Mouse (Mus musculus) MEL (cell line): ENCODE data around the gene 4930564D02Rik. TPM values are rescaled to one million over a fixed set of nuclear protein-coding genes. Genes with fewer than 3 reads are reported as not detected.
A peak's percentile ranks its signal among the peaks of the same experiment; 100 is the strongest.

Source experiments
- DNase-seq: peaks from one replicate; pipeline ENCODE4 v3.0.0; 2011; ENCODE audit warnings: low read depth, low spot score
- H3K27ac ChIP-seq: 2 replicates; pipeline ENCODE4 v1.5.1; 2012; ENCODE audit warnings: low read depth, mild to moderate bottlenecking, control low read depth, low read length, moderate library complexity; ENCODE audit not compliant: control insufficient read depth
- H3K27me3 ChIP-seq, 2 experiments: fragments of 150-350 bp in 1 of 2; sonication (generic) in 1 of 2; 2 replicates each; pipeline ENCODE4 v1.6.1; 2012; ENCODE audit warnings: low read length in 2 of 2, mild to moderate bottlenecking in 2 of 2, improper control_type of control experiment in 1 of 2, moderate library complexity in 1 of 2; ENCODE audit not compliant: insufficient read depth in 2 of 2, control insufficient read depth in 1 of 2
- H3K36me3 ChIP-seq, 2 experiments: 2 replicates each; pipeline ENCODE4 v1.6.1; 2012 to 2014; ENCODE audit warnings: low read length in 2 of 2, improper control_type of control experiment in 1 of 2, inconsistent platforms in 1 of 2, mild to moderate bottlenecking in 1 of 2; ENCODE audit not compliant: insufficient read depth in 2 of 2, control insufficient read depth in 1 of 2
- H3K4me1 ChIP-seq, 2 experiments: fragments of 150-350 bp in 1 of 2; sonication (generic) in 1 of 2; 2 replicates each; pipeline ENCODE4 v1.6.1; 2012; ENCODE audit warnings: low read length in 2 of 2, improper control_type of control experiment in 1 of 2, mild to moderate bottlenecking in 1 of 2; ENCODE audit not compliant: insufficient read depth in 2 of 2, control insufficient read depth in 1 of 2
- H3K4me3 ChIP-seq, 2 experiments: fragments of 150-350 bp in 1 of 2; sonication (generic) in 1 of 2; 2 replicates each; pipeline ENCODE4 v1.5.1; 2012; ENCODE audit warnings: low read depth in 2 of 2, low read length in 2 of 2, mild to moderate bottlenecking in 2 of 2, moderate library complexity in 2 of 2, control low read depth in 1 of 2, improper control_type of control experiment in 1 of 2; ENCODE audit not compliant: control insufficient read depth in 1 of 2, insufficient read depth in 1 of 2
- H3K79me2 ChIP-seq: 2 replicates; pipeline ENCODE4 v1.6.1; 2012; ENCODE audit warnings: mild to moderate bottlenecking, low read length, moderate library complexity; ENCODE audit not compliant: control insufficient read depth, poor library complexity, insufficient read depth
- H3K9ac ChIP-seq: 2 replicates; pipeline ENCODE4 v1.6.1; 2012; ENCODE audit warnings: low read depth, mild to moderate bottlenecking, control low read depth, low read length, moderate library complexity; ENCODE audit not compliant: control insufficient read depth, poor library complexity, severe bottlenecking
- H3K9me3 ChIP-seq: fragments of 150-350 bp; sonication (generic); replicated peaks from 2 replicates; pipeline ENCODE4 v1.6.1; 2012; ENCODE audit warnings: mild to moderate bottlenecking, low read length, improper control_type of control experiment, moderate library complexity; ENCODE audit not compliant: insufficient read depth
- CHD2 ChIP-seq: IDR thresholded peaks from 2 replicates; pipeline ENCODE4 v1.6.1; 2011; ENCODE audit warnings: low read length, improper control_type of control experiment
- CTCF ChIP-seq, 3 experiments: IDR thresholded peaks in 2 of 3; conservative IDR thresholded peaks in 1 of 3; 2 replicates each; pipeline ENCODE4 v1.5.1; 2011 to 2012; ENCODE audit warnings: low read length in 3 of 3, low read depth in 2 of 3, mild to moderate bottlenecking in 2 of 3, improper control_type of control experiment in 1 of 3, inconsistent platforms in 1 of 3, mixed read lengths in 1 of 3, moderate library complexity in 1 of 3; ENCODE audit not compliant: control insufficient read depth in 1 of 3, insufficient read depth in 1 of 3, poor library complexity in 1 of 3, severe bottlenecking in 1 of 3
- ELF1 ChIP-seq: IDR thresholded peaks from 2 replicates; pipeline ENCODE4 v1.6.1; 2014; ENCODE audit warnings: low read depth, mild to moderate bottlenecking, inconsistent platforms, low read length, improper control_type of control experiment, moderate library complexity
- ETS1 ChIP-seq: IDR thresholded peaks from 2 replicates; pipeline ENCODE4 v1.6.1; 2012; ENCODE audit warnings: low read depth, mild to moderate bottlenecking, inconsistent platforms, low read length, improper control_type of control experiment, moderate library complexity
- GATA1 ChIP-seq: IDR thresholded peaks from 2 replicates; pipeline ENCODE4 v1.6.1; 2011; ENCODE audit warnings: low read depth, low read length, improper control_type of control experiment
- HCFC1 ChIP-seq: IDR thresholded peaks from 2 replicates; pipeline ENCODE4 v1.6.1; 2012; ENCODE audit warnings: low read depth, mild to moderate bottlenecking, inconsistent platforms, low read length, improper control_type of control experiment, moderate library complexity
- KAT2A ChIP-seq: conservative IDR thresholded peaks from 2 replicates; pipeline ENCODE4 v1.6.1; 2012; ENCODE audit warnings: low read depth, low read length, improper control_type of control experiment, inconsistent platforms
- MYB ChIP-seq: IDR thresholded peaks from 2 replicates; pipeline ENCODE4 v1.6.1; 2011; ENCODE audit warnings: mild to moderate bottlenecking, low read depth, low read length, improper control_type of control experiment
- MYC ChIP-seq: IDR thresholded peaks from 2 replicates; pipeline ENCODE4 v1.6.1; 2011; ENCODE audit warnings: low read depth, mild to moderate bottlenecking, low read length, improper control_type of control experiment, moderate library complexity
- POLR2A ChIP-seq, 2 experiments: IDR thresholded peaks; 2 replicates each; pipeline ENCODE4 v1.6.1; 2011 to 2012; ENCODE audit warnings: low read length in 2 of 2, mild to moderate bottlenecking in 2 of 2, control low read depth in 1 of 2, improper control_type of control experiment in 1 of 2, low read depth in 1 of 2, moderate library complexity in 1 of 2; ENCODE audit not compliant: control insufficient read depth in 1 of 2, insufficient read depth in 1 of 2, poor library complexity in 1 of 2
- RAD21 ChIP-seq: IDR thresholded peaks from 2 replicates; pipeline ENCODE4 v1.6.1; 2011; ENCODE audit warnings: mild to moderate bottlenecking, low read depth, low read length, improper control_type of control experiment
- TAL1 ChIP-seq: IDR thresholded peaks from 2 replicates; pipeline ENCODE4 v1.6.1; 2012; ENCODE audit warnings: mild to moderate bottlenecking, inconsistent platforms, low read length, moderate library complexity, mixed read lengths
- USF1 ChIP-seq: IDR thresholded peaks from 2 replicates; pipeline ENCODE4 v1.6.1; 2014; ENCODE audit warnings: low read depth, mild to moderate bottlenecking, inconsistent platforms, low read length, improper control_type of control experiment, moderate library complexity
- USF2 ChIP-seq, 2 experiments: IDR thresholded peaks; 2 replicates each; pipeline ENCODE4 v1.6.1; 2011 to 2012; ENCODE audit warnings: improper control_type of control experiment in 2 of 2, low read length in 2 of 2, borderline replicate concordance in 1 of 2, inconsistent platforms in 1 of 2, low read depth in 1 of 2, mild to moderate bottlenecking in 1 of 2; ENCODE audit not compliant: insufficient read depth in 1 of 2
- ZC3H11A ChIP-seq: IDR thresholded peaks from 2 replicates; pipeline ENCODE4 v1.6.1; 2012; ENCODE audit warnings: low read depth, mild to moderate bottlenecking, inconsistent platforms, low read length, improper control_type of control experiment
- ZMIZ1 ChIP-seq: IDR thresholded peaks from 2 replicates; pipeline ENCODE4 v1.6.1; 2012; ENCODE audit warnings: low read depth, mild to moderate bottlenecking, inconsistent platforms, low read length, improper control_type of control experiment, moderate library complexity
- polyA plus RNA-seq, 2 experiments: library from polyadenylated mRNA; stranded (reverse) in 1 of 2; unstranded in 1 of 2; fragments of >175 nt in 1 of 2; fragments of >200 nt in 1 of 2; gene quantifications; 2 replicates each; pipeline versions ENCODE4 v1.2.1 to v1.2.4; 2012; ENCODE audit warnings: low replicate concordance in 2 of 2, low read depth in 1 of 2; ENCODE audit not compliant: insufficient read length in 2 of 2, insufficient read depth in 1 of 2, missing spikeins in 1 of 2
- total RNA-seq: library from RNA; depleted of rRNA; stranded (reverse); fragments of 300-350 nt; gene quantifications from 2 replicates; pipeline ENCODE4 v1.2.3, GENCODE M21; 2012

The 4930564D02Rik gene
- total and polyA plus RNA-seq, 3 experiments: not detected

GRCm38 (mm10) chr3:105049848-105050247 lies 16.8 kb upstream of the 4930564D02Rik start:
- H3K9ac ChIP-seq: no peak overlapping the region
- TF ChIP-seq CHD2: no peak
- TF ChIP-seq USF2 (IDR thresholded peaks at IDR 0.05; ENCODE audit: borderline replicate concordance in 1 of 2, insufficient read depth in 1 of 2, low read depth in 1 of 2, low read length in 2 of 2): no peak
- no peak for TF ChIP-seq KAT2A
- TF ChIP-seq HCFC1: no peak
- DNase-seq: no peak
- H3K27ac ChIP-seq: no peak overlapping the region
- no peaks in the 10 kb centered on the region for H3K9me3 ChIP-seq
- peaks cover 0 to 4% of the 10 kb centered on the region in 2 experiments; a peak in 2 of 4 replicates for H3K4me1 ChIP-seq
- no peaks in the 10 kb centered on the region for H3K79me2 ChIP-seq
- H3K36me3 ChIP-seq: no peaks in the 10 kb centered on the region
- H3K27me3 ChIP-seq: peaks cover 0 to 5% of the 10 kb centered on the region in 2 experiments; a peak in 3 of 4 replicates
- H3K4me3 ChIP-seq: no peak overlapping the region

- peaks cover 0 to 4% of the 10 kb centered on the region in 2 experiments; a peak in 2 of 4 replicates for H3K4me1 ChIP-seq
- H3K27me3 ChIP-seq: peaks cover 0 to 1% of the 10 kb centered on the region in 2 experiments; a peak in 2 of 4 replicates
- DNase-seq: no peak
- H3K79me2 ChIP-seq: no peaks in the 10 kb centered on the region
- no peak overlapping the region for H3K9ac ChIP-seq
- no peak overlapping the region for H3K27ac ChIP-seq
- H3K9me3 ChIP-seq: no peaks in the 10 kb centered on the region
- H3K4me3 ChIP-seq: no peak overlapping the region
- no peak for TF ChIP-seq ETS1
- TF ChIP-seq ELF1: no peak
- no peak for TF ChIP-seq CHD2
- TF ChIP-seq GATA1: no peak
- TF ChIP-seq POLR2A (IDR thresholded peaks at IDR 0.05; ENCODE audit: control insufficient read depth in 1 of 2, insufficient read depth in 1 of 2, low read depth in 1 of 2, low read length in 2 of 2, poor library complexity in 1 of 2): no peak
- TF ChIP-seq ZMIZ1: no peak
- no peak for TF ChIP-seq ZC3H11A
- no peak for TF ChIP-seq TAL1
- TF ChIP-seq RAD21: no peak
- no peak for TF ChIP-seq USF2 (IDR thresholded peaks at IDR 0.05; ENCODE audit: borderline replicate concordance in 1 of 2, insufficient read depth in 1 of 2, low read depth in 1 of 2, low read length in 2 of 2)
- no peak for TF ChIP-seq MYB
- no peak for TF ChIP-seq MYC
- no peaks in the 10 kb centered on the region for H3K36me3 ChIP-seq
Measured at GRCm38 (mm10) chr3:105051103-105051502, 15.5 kb upstream of the 4930564D02Rik start.

GRCm38 (mm10) chr3:105052171-105052936 lies 14.3 kb upstream of the 4930564D02Rik start:
- TF ChIP-seq TAL1 (no peak), USF1 (no peak), CTCF (IDR thresholded peaks at IDR 0.05 in 2 of 3, conservative IDR thresholded peaks at IDR 0.05 in 1 of 3; ENCODE audit: control insufficient read depth in 1 of 3, insufficient read depth in 1 of 3, low read depth in 2 of 3, low read length in 3 of 3, poor library complexity in 1 of 3, severe bottlenecking in 1 of 3) (no peak), HCFC1 (no peak), CHD2 (no peak)
- TF ChIP-seq, all 39 proteins: peak for 0
- Histone ChIP-seq H3K27me3 (peaks cover 0 to 1% of the 10 kb centered on the region in 2 experiments; a peak in 2 of 4 replicates), H3K79me2 (no peaks in the 10 kb centered on the region), H3K36me3 (no peaks in the 10 kb centered on the region), H3K27ac (no peak overlapping the region), H3K9ac (no peak overlapping the region), H3K4me1 (peaks cover 0 to 4% of the 10 kb centered on the region in 2 experiments; a peak in 2 of 4 replicates), H3K4me3 (peak overlapping the region; percentile 43 to 58; a peak in 3 of 4 replicates), H3K9me3 (no peaks in the 10 kb centered on the region)
- DNase-seq: no peak
